Mouse (Mus musculus) B cell, adult (primary cell): Measurements from ENCODE around the gene Kcnab1. TPM values are rescaled to one million over a fixed set of nuclear protein-coding genes. Genes with fewer than 3 reads are reported as not detected.

Experiments
- total RNA-seq: library from RNA; stranded (reverse); gene quantifications from 4 replicates; pipeline ENCODE4 v1.2.4, GENCODE M21; 2023; ENCODE audit not compliant: inconsistent age

Gene Kcnab1
- not detected in 4 replicates for total RNA-seq

GRCm38 (mm10) chr3:65108945-65109921, at the start of gene Kcnab1:
Gene Kcnab1 (plus strand): TSS chr3:65109384.

DNA sequence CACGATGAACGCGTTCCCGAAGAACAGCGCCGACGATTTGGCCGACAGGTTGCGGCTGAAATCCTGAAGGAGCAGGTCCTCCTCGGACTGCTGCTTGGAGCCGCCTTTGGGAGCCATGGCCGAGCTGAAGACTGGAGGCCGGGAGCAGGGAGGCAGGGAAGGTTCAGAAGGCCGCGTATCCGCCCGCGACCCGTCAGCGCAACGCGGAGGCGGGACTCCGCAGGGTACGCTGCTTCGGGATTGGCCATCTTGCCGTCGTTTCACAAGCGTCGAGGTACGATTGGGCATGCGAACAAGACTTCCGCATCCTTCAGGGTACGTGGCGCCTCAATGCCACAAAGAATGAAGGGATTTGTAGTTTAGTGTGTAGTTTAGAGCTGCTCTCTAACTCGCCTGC, 283.2 kb downstream of the Kcnab1 start, which contains the start of gene Ssr3:
Gene Ssr3, minus strand, starts transcription at position 203 of the 397 bp plus-strand sequence.

